Mouse (Mus musculus): ENCODE results near the gene Asb13. TPM values are rescaled to one million over a fixed set of nuclear protein-coding genes. Genes with fewer than 3 reads are reported as not detected.

Asb13 gene
- polyA plus RNA-seq, 1 experiment from 2014 or later, result 14.4 TPM

DNA sequence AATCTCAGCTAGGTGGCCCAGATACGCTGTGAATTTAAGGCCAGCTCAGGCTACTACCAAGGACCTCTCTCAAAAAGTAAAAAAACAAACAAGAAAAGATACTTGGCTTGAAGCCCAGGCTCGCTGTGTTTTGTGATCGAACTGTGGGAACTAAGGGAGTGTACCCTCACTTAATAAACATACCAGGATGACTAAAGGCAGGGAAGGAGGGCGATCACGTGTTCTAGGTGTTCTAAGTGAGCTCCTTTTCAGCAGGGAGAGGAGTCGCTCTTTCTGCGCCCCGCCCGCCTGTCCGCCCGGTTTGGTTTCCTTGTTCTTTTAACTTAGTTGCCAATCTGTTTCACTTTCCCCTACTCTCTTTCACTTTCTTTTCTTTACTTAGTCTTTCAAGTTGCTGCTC lies 3.0 kb downstream of the Asb13 start:
- WGBS, result 76% methylated on average over 11 of the region's 11 CpGs

DNA sequence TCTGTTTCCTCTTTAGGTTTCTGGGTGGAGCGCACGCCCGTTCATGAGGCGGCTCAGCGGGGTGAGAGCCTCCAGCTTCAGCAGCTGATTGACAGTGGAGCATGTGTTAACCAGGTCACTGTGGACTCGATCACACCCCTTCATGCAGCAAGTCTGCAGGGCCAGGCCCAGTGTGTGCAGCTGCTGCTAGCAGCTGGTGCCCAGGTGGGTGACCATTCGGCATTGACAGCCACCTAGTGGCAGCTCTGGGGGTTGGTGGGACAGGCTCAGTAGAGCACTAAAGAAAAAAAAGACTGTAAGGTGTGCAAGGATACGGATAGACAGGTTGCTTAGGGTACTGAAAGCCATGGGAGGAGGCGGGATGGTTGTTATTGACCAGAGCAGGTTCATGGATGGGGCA lies 8.2 kb downstream of the Asb13 start:
- Histone ChIP-seq H3K4me3 (no peak overlapping the region), H3K4me2 (replicated peaks) (no peak overlapping the region), H3K9me3 (no peaks in the 10 kb centered on the region), H3K36me3 (peaks cover 22% of the 10 kb centered on the region), H3K4me1 (no peaks in the 10 kb centered on the region), H3K27me3 (replicated peaks) (no peaks in the 10 kb centered on the region), H3K9ac (no peak overlapping the region), H3K27ac (no peak overlapping the region)
- no peak for ATAC-seq (ENCODE audit: low FRiP score, low read depth)
- 74% methylated on average over 9 of the region's 9 CpGs for WGBS

More for the DNA sequence above, 3.0 kb downstream of the Asb13 start:
- Histone ChIP-seq H3K9me3 (no peaks in the 10 kb centered on the region), H3K4me2 (replicated peaks) (no peak overlapping the region), H3K9ac (no peak overlapping the region), H3K27ac (no peak overlapping the region), H3K27me3 (replicated peaks) (no peaks in the 10 kb centered on the region), H3K4me1 (no peaks in the 10 kb centered on the region), H3K4me3 (no peak overlapping the region), H3K36me3 (no peaks in the 10 kb centered on the region)
- no peak for ATAC-seq (ENCODE audit: low FRiP score, low read depth)

DNA sequence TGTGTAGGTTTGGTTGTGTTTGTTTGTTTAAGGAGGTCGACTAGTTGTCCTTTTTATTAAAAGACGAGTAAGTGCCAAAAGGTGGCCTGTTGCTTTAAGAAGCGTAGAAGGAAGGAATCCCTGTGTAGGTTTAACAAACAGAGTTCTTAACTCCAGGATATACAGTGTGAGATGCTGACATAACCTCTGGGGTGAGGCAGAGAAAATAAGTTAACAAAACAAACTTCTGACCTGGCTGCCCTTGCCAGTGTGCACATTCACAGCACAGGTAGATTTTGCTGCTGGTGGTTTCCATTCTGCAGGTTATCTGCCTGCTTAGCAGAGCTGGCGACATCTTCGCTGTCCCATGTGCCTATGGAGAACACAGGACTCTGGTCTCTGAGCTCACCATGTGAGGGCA lies 8.7 kb downstream of the Asb13 start:
- no peak overlapping the region for H3K4me2 ChIP-seq (replicated peaks)
- WGBS, result 79% methylated on average over 5 of the region's 5 CpGs
- H3K27ac ChIP-seq, result no peak overlapping the region
- no peak overlapping the region for H3K4me3 ChIP-seq
- H3K27me3 ChIP-seq (replicated peaks), result no peaks in the 10 kb centered on the region
- no peak for ATAC-seq (ENCODE audit: low FRiP score, low read depth)
- no peaks in the 10 kb centered on the region for H3K4me1 ChIP-seq
- H3K9ac ChIP-seq, result no peak overlapping the region
- peaks cover 22% of the 10 kb centered on the region for H3K36me3 ChIP-seq
- H3K9me3 ChIP-seq, result no peaks in the 10 kb centered on the region

DNA sequence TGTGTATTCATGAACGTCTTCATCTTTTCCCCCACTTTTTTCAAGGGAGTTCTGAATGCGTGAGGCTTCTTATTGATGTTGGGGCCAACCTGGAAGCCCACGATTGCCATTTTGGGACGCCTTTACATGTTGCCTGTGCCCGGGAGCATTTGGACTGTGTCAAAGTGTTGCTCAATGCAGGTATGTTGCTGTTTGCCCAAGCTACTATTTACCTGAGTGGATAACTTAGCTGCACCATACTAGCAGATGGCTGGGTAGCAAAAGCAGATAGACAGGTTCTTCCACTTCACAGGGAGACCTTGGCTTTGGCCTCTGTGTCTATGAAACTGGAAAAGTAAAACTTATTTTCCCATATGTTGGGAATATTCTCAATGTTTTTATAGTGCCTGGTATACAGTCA lies 11.0 kb downstream of the Asb13 start:
- 92% methylated on average over 5 of the region's 5 CpGs for WGBS
- no peak for ATAC-seq (ENCODE audit: low FRiP score, low read depth)
- Histone ChIP-seq H3K9me3 (no peaks in the 10 kb centered on the region), H3K9ac (no peak overlapping the region), H3K36me3 (peaks cover 23% of the 10 kb centered on the region), H3K4me3 (no peak overlapping the region), H3K4me1 (no peaks in the 10 kb centered on the region), H3K4me2 (replicated peaks) (no peak overlapping the region), H3K27ac (no peak overlapping the region), H3K27me3 (replicated peaks) (no peaks in the 10 kb centered on the region)

DNA sequence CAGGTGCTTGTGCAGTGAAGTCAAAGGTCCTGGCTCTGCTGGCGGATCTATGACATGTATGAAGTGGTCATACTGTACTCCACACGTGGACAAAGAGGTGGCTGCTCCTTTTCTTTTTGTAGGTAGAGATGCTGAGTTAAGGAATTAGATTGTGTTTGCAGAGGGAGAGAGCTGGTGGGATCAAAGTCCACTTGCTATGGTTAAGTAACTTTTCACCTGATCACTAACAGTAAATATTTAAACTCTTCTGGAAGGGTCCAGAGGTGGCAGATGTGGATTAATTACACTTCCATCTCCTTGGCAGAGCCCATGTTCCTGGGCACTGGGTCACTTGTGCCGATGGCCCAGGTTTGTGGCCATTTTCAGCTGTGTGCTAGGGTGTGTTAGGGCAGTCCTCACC lies 12.1 kb downstream of the Asb13 start:
- H3K4me2 ChIP-seq (replicated peaks), result no peak overlapping the region
- no peak overlapping the region for H3K9ac ChIP-seq
- H3K27ac ChIP-seq, result no peak overlapping the region
- WGBS, result 86% methylated on average over 3 of the region's 3 CpGs
- no peaks in the 10 kb centered on the region for H3K27me3 ChIP-seq (replicated peaks)
- ATAC-seq (ENCODE audit: low FRiP score, low read depth), result no peak
- no peaks in the 10 kb centered on the region for H3K9me3 ChIP-seq
- peaks cover 33% of the 10 kb centered on the region for H3K36me3 ChIP-seq
- H3K4me3 ChIP-seq, result no peak overlapping the region
- H3K4me1 ChIP-seq, result no peaks in the 10 kb centered on the region

DNA sequence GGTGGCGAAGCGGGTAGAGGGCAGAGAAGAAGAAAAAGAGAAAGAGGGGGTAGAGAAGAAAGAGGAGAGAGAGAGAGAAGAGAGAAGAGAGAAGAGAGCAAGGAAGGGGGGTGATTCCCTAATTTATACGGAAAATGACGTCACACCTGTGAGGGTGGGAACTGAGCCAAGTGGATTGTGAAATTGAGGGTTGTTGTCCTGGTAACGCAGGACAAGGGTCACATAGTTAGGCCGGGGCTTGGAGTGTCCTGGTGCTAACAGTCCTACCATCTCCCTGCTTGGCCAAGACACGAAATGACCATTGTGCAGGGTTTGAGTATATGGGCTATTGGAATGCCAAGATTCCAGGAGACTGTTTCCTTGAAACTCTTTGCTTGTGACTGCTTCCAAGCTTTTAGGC lies 12.7 kb downstream of the Asb13 start:
- Histone ChIP-seq H3K9me3 (no peaks in the 10 kb centered on the region), H3K27me3 (replicated peaks) (no peaks in the 10 kb centered on the region), H3K4me1 (no peaks in the 10 kb centered on the region), H3K36me3 (peaks cover 33% of the 10 kb centered on the region), H3K4me3 (no peak overlapping the region), H3K27ac (no peak overlapping the region), H3K9ac (no peak overlapping the region), H3K4me2 (replicated peaks) (no peak overlapping the region)
- WGBS, result 91% methylated on average over 7 of the region's 7 CpGs
- ATAC-seq (ENCODE audit: low FRiP score, low read depth), result no peak

DNA sequence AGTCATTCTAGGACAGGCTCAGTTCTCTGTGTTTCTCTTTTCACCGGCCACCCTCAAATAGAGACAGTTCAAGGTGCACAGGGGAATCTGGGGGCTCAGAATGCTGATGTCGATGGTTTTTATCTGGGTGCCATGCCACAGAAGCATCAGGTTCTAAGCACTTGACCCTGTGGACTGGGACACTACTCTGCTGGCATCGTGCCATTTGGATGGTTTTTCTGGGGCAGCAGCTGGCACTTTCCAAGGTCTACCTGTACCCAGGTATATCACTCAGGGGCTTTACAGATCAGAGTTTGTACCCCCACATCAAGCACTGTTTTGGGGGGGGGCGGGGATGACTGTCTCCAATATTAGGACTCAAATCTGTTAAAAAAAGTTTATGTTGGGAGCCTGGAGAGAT lies 16.7 kb downstream of the Asb13 start:
- peaks cover 30% of the 10 kb centered on the region for H3K36me3 ChIP-seq

DNA sequence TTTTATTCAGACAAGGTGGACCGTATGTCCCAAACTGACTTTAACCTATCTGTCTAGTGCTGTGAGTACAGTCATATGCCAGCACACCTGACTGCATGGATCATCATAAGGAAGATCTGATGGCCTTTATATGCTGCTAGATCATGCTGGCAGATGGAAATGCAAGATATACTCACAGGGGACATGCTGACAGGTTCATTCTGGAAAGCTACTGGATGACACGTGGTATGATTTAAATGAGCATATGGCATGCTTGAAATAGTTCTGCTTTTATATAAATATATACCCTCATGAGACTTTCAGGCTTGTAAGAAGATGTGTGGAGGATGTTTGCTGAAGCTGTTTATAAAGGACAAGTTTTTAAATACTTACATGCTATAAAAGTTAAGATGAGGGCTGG lies 20.6 kb downstream of the Asb13 start:
- no peak overlapping the region for H3K27ac ChIP-seq
- 90% methylated on average over 2 of the region's 2 CpGs for WGBS
- H3K4me2 ChIP-seq (replicated peaks), result no peak overlapping the region
- H3K27me3 ChIP-seq (replicated peaks), result no peaks in the 10 kb centered on the region
- H3K36me3 ChIP-seq, result peaks cover 16% of the 10 kb centered on the region
- no peaks in the 10 kb centered on the region for H3K9me3 ChIP-seq
- H3K9ac ChIP-seq, result no peak overlapping the region
- ATAC-seq (ENCODE audit: low FRiP score, low read depth), result no peak
- no peak overlapping the region for H3K4me3 ChIP-seq
- H3K4me1 ChIP-seq, result no peaks in the 10 kb centered on the region

More for the DNA sequence above, 16.7 kb downstream of the Asb13 start:
- Histone ChIP-seq H3K4me2 (replicated peaks) (no peak overlapping the region), H3K9ac (no peak overlapping the region), H3K9me3 (no peaks in the 10 kb centered on the region), H3K4me1 (no peaks in the 10 kb centered on the region), H3K27ac (no peak overlapping the region), H3K27me3 (replicated peaks) (no peaks in the 10 kb centered on the region), H3K4me3 (no peak overlapping the region)
- 91% methylated on average over 4 of the region's 4 CpGs for WGBS
- no peak for ATAC-seq (ENCODE audit: low FRiP score, low read depth)

DNA sequence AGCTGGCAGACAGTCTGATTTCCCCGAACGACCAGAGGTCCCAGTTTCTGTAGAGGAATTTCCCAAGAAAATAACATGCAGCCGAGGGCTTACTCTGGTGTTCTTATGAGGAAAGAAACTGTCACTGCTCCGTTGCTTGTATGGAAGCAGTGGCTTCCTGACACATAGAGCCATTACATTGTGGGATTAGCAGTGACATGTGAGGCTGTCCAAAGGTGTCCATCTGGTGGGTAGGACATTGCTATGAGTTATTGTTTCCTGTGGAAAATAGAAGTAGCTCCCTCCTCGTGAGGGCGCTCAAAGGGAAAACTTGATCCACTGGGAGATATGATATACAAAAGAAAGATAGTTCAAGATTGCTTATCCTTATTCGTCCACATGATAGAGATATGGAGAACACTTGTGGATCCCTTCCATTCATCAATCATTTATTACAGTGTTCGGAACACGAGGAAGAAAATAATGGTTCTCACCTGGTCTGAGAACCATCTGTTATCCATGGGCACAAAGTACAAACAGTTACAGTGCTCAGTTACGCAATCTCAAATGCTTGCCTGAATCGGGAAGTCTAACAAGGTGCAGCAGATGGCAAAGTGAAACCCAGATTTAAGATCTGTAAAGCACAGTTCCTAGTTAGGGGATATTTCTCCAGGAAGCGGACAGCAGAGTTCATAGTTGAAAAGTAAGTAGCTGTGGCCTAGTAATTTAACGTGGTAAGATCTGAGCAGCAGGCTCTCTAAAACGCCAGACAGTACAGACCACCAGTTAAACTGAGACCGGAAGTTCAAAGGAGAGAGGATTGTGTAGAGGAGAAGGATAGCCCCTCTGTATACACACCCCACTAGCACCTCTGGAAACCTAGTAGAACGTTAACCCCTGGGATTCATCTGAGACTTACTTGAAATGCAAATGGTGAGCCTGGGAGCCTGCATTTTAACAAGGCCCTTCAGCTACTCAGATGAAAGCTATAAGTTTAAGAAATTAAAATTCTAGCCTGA lies 25.6 kb downstream of the Asb13 start:
- ATAC-seq (ENCODE audit: low FRiP score, low read depth), result no peak
- no peaks in the 10 kb centered on the region for H3K27me3 ChIP-seq (replicated peaks)
- H3K4me1 ChIP-seq, result no peaks in the 10 kb centered on the region

DNA sequence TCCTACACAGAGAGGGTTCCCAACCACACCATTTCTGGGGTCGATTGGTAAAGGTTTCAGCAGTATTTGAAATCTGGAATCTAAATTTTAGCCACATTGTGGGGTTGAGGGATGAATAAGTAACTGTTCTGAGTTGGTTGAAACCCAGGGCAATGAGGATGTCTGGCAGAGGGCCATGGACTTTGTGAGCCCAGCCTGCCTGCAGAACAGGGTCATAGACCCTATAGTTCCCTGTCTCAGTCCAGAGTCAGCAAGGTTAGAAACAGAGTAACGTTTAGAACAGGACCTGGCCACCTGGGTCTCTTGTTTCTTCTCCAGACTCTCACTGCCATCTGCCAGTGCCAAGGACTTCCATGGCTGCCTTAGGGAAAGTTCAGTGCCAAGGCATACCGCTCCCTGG lies 30.4 kb downstream of the Asb13 start:
- H3K4me1 ChIP-seq, result no peaks in the 10 kb centered on the region
- 65% methylated on average over 3 of the region's 3 CpGs for WGBS
- ATAC-seq (ENCODE audit: low FRiP score, low read depth), result no peak

More for the DNA sequence above, 25.6 kb downstream of the Asb13 start:
- Histone ChIP-seq H3K27ac (no peak overlapping the region), H3K4me3 (no peak overlapping the region), H3K36me3 (no peaks in the 10 kb centered on the region), H3K9ac (no peak overlapping the region), H3K4me2 (replicated peaks) (no peak overlapping the region), H3K9me3 (no peaks in the 10 kb centered on the region)
- WGBS, result 78% methylated on average over 16 of the region's 16 CpGs

DNA sequence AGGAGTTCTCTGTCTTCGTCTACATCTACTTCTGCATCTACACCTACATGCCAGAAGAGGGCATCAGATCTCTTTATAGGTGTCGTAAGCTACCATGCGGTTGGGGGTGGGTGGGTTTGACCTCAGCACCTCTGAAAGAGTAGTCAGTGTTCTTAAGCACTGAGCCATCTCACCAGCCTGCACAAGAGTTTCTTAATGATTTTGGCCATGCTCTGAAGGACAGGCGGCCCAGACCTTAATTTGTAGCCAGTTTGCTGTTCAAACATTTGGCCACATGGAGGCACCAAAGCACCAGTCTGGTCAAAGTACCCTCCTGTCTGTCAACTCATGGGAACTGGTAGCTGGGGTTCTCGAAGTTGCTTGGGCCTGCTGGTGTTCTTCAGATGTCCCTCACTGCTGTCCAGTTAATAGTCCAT lies 31.5 kb downstream of the Asb13 start:
- ATAC-seq (ENCODE audit: low FRiP score, low read depth), result peak; percentile 80
- H3K9me3 ChIP-seq, result no peaks in the 10 kb centered on the region
- no peaks in the 10 kb centered on the region for H3K4me1 ChIP-seq
- no peak overlapping the region for H3K4me3 ChIP-seq
- WGBS, result 15% methylated on average over 5 of the region's 5 CpGs
- H3K27me3 ChIP-seq (replicated peaks), result no peaks in the 10 kb centered on the region
- H3K4me2 ChIP-seq (replicated peaks), result peak overlapping the region; percentile 36
- no peak overlapping the region for H3K9ac ChIP-seq
- no peaks in the 10 kb centered on the region for H3K36me3 ChIP-seq
- H3K27ac ChIP-seq, result no peak overlapping the region

More for the DNA sequence above, 30.4 kb downstream of the Asb13 start:
- Histone ChIP-seq H3K36me3 (no peaks in the 10 kb centered on the region), H3K9me3 (no peaks in the 10 kb centered on the region), H3K4me3 (no peak overlapping the region), H3K9ac (no peak overlapping the region), H3K4me2 (replicated peaks) (no peak overlapping the region), H3K27me3 (replicated peaks) (no peaks in the 10 kb centered on the region), H3K27ac (no peak overlapping the region)

DNA sequence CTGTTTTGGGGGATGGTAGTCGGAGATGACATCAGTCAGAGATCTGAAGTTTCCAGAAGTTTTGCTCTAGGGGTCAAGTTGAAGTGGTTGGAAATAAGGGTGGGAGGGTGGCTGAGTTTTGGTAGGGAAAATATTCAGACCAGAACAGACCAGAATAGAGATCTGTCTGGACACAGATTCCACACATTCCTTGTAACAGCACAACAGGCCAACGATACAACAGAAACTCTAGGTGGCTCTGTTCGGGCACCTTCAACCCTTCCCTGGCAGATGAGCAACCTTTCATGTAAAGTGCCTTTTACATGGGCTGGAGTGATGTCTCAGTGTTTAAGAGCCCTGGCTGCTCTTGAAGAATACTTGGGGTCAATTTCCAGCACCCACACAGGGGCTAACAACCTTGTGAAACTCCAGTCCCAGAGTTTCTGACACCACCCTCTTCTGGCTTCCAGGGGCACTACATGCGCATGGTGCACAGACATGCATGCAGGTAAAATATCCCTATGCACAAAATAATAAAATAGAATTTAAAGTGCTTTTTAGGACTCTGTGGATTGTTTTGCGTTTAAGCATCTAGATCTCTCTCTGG lies 33.5 kb downstream of the Asb13 start:
- ATAC-seq (ENCODE audit: low FRiP score, low read depth), result no peak
- Histone ChIP-seq H3K4me3 (no peak overlapping the region), H3K36me3 (no peaks in the 10 kb centered on the region), H3K27ac (no peak overlapping the region), H3K9me3 (0 out of 2 replicates have a peak, but pooled peaks cover 4% of the 10 kb centered on the region), H3K4me1 (no peaks in the 10 kb centered on the region), H3K27me3 (replicated peaks) (no peaks in the 10 kb centered on the region), H3K4me2 (replicated peaks) (no peak overlapping the region), H3K9ac (no peak overlapping the region)
- WGBS, result 86% methylated on average over 5 of the region's 5 CpGs
